Mouse (Mus musculus): ENCODE measurements around the gene Gkn2. TPM values are rescaled to one million over a fixed set of nuclear protein-coding genes. Genes with fewer than 3 reads are reported as not detected.

Gkn2 gene
- polyA plus RNA-seq, 1 experiment from 2014 or later, result not detected

DNA sequence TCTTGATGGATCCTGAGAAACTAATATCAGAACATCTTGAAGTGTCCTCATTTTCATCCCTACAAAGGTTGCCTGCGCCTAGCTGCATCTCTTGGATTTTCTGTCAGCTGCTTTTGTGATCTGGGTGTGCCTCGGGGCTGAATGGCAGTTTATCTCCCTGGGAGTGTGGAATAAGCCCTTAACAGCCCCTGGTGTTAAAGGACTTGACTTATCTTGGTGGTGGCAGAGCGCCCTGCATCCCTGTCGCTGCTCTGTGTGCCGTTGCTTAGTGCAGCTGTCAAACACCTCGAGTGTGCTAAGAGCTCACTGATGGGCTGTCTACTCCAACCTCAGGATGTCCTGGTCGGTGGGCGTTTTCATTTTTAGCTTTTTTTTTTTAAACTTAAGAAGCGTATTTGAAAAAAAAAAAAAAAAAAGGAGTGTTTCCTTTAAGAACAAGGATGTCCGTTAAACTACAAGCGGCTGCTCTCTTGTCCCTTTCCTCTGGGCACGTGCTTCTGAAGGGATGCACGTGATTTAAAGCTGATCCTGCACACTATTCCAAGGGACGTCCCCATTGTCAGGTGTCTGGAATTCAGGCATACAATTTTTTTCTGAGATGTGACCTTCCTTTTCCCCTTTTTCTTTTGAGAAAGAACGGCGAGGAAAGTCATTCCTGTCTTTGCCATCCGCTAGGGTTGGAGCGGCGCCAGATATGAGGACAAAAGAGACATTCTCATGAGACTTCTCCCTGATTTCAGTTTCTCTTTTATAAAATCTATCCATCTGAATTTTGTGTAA is 51.1 kb downstream of the Gkn2 start:
- peaks cover 3% of the 10 kb centered on the region; the same call in 1 of the 2 replicates for H3K4me1 ChIP-seq (replicated peaks)
- no peak overlapping the region for H3K27ac ChIP-seq
- no peaks in the 10 kb centered on the region for H3K36me3 ChIP-seq
- 0 out of 2 replicates have a peak, but pooled peaks cover 7% of the 10 kb centered on the region for H3K27me3 ChIP-seq (ENCODE audit: insufficient read depth, poor library complexity, severe bottlenecking)
- 84% methylated on average over 19 of the region's 19 CpGs for WGBS
- DNase-seq (ENCODE audit: low spot score), result no peak
- no peak overlapping the region for H3K4me3 ChIP-seq
- H3K9me3 ChIP-seq, result no peaks in the 10 kb centered on the region

GRCm38 (mm10) chr6:87426954-87427353 is 53.8 kb downstream of the Gkn2 start:
- WGBS, result 84% methylated on average over 5 of the region's 5 CpGs
- Histone ChIP-seq H3K27me3 (ENCODE audit: insufficient read depth, poor library complexity, severe bottlenecking) (0 out of 2 replicates have a peak, but pooled peaks cover 9% of the 10 kb centered on the region), H3K4me1 (replicated peaks) (peaks cover 3% of the 10 kb centered on the region; the same call in 1 of the 2 replicates), H3K4me3 (no peak overlapping the region), H3K9me3 (no peaks in the 10 kb centered on the region), H3K36me3 (no peaks in the 10 kb centered on the region), H3K27ac (no peak overlapping the region)
- no peak for DNase-seq (ENCODE audit: low spot score)

DNA sequence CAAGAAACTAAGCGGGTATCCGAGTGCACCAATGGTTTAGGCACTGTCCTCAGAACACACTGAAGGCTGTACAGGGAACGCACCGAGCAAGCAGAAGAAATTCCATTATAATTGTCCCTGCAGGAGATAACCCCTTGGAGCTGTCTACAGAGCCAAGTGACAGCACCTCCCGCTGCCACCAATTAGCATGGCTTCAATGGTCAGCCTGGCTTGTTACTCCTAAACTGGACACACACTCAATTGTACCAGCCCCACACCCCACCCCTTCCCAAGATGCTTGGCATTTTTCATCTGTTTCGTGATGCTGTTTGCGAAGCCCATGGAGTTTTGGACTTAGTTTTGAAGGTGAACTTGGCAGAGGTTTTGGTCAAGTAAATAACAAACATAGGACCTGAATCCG is 54.5 kb downstream of the Gkn2 start:
- Histone ChIP-seq H3K27ac (no peak overlapping the region), H3K4me3 (no peak overlapping the region), H3K9me3 (no peaks in the 10 kb centered on the region), H3K4me1 (replicated peaks) (peaks cover 3% of the 10 kb centered on the region; the same call in 1 of the 2 replicates), H3K36me3 (no peaks in the 10 kb centered on the region), H3K27me3 (ENCODE audit: insufficient read depth, poor library complexity, severe bottlenecking) (0 out of 2 replicates have a peak, but pooled peaks cover 9% of the 10 kb centered on the region)
- DNase-seq (ENCODE audit: low spot score), result no peak
- WGBS, result 54% methylated on average over 8 of the region's 8 CpGs

DNA sequence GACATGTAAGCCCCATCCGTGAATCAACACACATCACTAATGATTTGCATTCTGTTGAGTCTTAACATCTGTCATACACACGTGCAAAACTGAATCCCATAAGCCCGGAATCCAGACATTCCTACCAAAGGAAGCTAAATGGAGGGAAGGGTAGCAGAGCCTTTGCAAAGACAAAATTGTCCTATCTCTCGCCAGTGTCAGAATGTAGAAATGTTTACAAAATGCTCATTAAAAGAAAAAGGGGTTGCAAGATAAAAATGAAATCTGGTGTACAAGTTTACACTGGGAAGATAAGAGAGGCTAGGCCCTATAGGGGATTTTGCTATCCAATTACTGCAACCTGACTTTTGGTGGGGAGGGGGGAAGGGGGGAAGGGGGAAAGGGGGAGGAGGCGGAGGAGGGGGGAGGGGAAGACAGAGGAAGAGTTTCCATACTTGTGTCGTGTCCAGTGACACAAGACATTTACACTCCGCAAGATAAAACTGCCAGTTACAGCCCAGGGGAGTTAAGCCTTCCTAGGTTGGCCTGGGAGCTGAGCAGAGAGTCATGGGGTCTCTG is 55.4 kb downstream of the Gkn2 start, which contains the start of gene Bmp10:
Gene Bmp10, plus strand, starts transcription at position 508 of the 558 bp plus-strand sequence.
- H3K36me3 ChIP-seq, result no peaks in the 10 kb centered on the region
- peaks cover 3% of the 10 kb centered on the region; the same call in 1 of the 2 replicates for H3K4me1 ChIP-seq (replicated peaks)
- no peak within 1 kb of the TSS for H3K27ac ChIP-seq
- no peak for DNase-seq (ENCODE audit: low spot score)
- H3K4me3 ChIP-seq, result no peak within 1 kb of the TSS
- H3K9me3 ChIP-seq, result no peaks in the 10 kb centered on the region
- 78% methylated on average over 7 of the region's 7 CpGs for WGBS
- 0 out of 2 replicates have a peak, but pooled peaks cover 9% of the 10 kb centered on the region for H3K27me3 ChIP-seq (ENCODE audit: insufficient read depth, poor library complexity, severe bottlenecking)

Other genes starting within 250 kb of the Gkn2 start
- 2.8 and 4.0 TPM in 2 replicates for gene Antxr1, start 37.5 kb upstream of the Gkn2 start, polyA plus RNA-seq (2016; fragmentation: Nextera tagmentation; extraction: Ambion mirVana)
- not detected in 2 replicates for gene Gkn1, start 22.4 kb upstream of the Gkn2 start, polyA plus RNA-seq (2016; fragmentation: Nextera tagmentation; extraction: Ambion mirVana)
- not detected in 2 replicates for gene Gkn3, start 15.6 kb downstream of the Gkn2 start, polyA plus RNA-seq (2016; fragmentation: Nextera tagmentation; extraction: Ambion mirVana)
- gene Bmp10, start 55.6 kb downstream of the Gkn2 start, polyA plus RNA-seq (2016; fragmentation: Nextera tagmentation; extraction: Ambion mirVana), result not detected in 2 replicates
- gene Arhgap25, start 159.9 kb downstream of the Gkn2 start, polyA plus RNA-seq (2016; fragmentation: Nextera tagmentation; extraction: Ambion mirVana), result 2.3 and 3.6 TPM in 2 replicates
- 1.9 and 3.6 TPM in 2 replicates for gene Prokr1, start 217.4 kb downstream of the Gkn2 start, polyA plus RNA-seq (2016; fragmentation: Nextera tagmentation; extraction: Ambion mirVana)

Measured in hindbrain, embryonic 10.5 days (tissue).